Mouse (Mus musculus) brain, embryonic 18.5 days (tissue): ENCODE measurements around the gene D8Ertd738e.

ENCODE experiments used
- DNase-seq: peaks from one replicate; pipeline ENCODE4 v3.0.0-alpha.2; 2012; ENCODE audit warnings: low read depth, low spot score

D8Ertd738e gene

GRCm38 (mm10) chr8:84202938-84203917 lies 46.3 kb downstream of the D8Ertd738e start:
- DNase-seq = no peak

GRCm38 (mm10) chr8:84202466-84202865 lies 47.1 kb downstream of the D8Ertd738e start:
- DNase-seq = no peak

GRCm38 (mm10) chr8:84201545-84202245 lies 47.8 kb downstream of the D8Ertd738e start:
- no peak for DNase-seq

GRCm38 (mm10) chr8:84200652-84201544 lies 48.6 kb downstream of the D8Ertd738e start:
- DNase-seq = no peak

- no peak for DNase-seq
Measured at GRCm38 (mm10) chr8:84200126-84200555, 49.4 kb downstream of the D8Ertd738e start.

- no peak for DNase-seq
Measured at GRCm38 (mm10) chr8:84199348-84200125, 50.0 kb downstream of the D8Ertd738e start.

- no peak for DNase-seq
Measured at GRCm38 (mm10) chr8:84198871-84199270, 50.6 kb downstream of the D8Ertd738e start.

GRCm38 (mm10) chr8:84197922-84198774 lies 51.4 kb downstream of the D8Ertd738e start:
- DNase-seq = no peak

GRCm38 (mm10) chr8:84197141-84197921 lies 52.2 kb downstream of the D8Ertd738e start:
- DNase-seq = peak; percentile 76
